Mouse (Mus musculus): ENCODE results near the gene Cd200r1.

DNA sequence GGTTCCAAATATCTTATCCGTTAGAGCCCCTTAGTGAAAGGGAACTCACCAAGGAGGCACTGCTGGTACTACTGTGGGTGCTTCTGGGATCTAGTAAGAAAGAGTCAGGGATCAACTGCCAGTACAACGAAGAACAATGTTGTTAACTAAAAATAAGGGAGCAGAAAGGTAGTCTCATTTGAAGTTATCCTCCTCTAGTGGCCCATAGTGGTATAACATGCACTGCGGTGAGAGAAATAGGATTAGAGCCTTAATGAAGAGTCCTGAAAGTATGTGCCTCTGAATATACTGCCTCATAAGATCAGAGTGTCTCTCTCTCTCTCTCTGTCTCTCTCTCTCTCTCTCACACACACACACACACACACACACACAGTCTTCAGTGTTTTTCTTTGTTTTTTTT is 45.0 kb upstream of the Cd200r1 start:
- TF ChIP-seq CTCF (IDR thresholded peaks at IDR 0.05; ENCODE audit: insufficient read depth, low read length) (0 out of 2 replicates have a peak, but pooled peaks have one; percentile 4), POLR2A (IDR thresholded peaks at IDR 0.05; ENCODE audit: borderline replicate concordance, extremely low read depth, low read depth, low read length) (no peak)

Data from lung, adult 2 months (tissue).